ENCODE assay signal across 8 mouse cellular contexts in the genomic region with DNA sequence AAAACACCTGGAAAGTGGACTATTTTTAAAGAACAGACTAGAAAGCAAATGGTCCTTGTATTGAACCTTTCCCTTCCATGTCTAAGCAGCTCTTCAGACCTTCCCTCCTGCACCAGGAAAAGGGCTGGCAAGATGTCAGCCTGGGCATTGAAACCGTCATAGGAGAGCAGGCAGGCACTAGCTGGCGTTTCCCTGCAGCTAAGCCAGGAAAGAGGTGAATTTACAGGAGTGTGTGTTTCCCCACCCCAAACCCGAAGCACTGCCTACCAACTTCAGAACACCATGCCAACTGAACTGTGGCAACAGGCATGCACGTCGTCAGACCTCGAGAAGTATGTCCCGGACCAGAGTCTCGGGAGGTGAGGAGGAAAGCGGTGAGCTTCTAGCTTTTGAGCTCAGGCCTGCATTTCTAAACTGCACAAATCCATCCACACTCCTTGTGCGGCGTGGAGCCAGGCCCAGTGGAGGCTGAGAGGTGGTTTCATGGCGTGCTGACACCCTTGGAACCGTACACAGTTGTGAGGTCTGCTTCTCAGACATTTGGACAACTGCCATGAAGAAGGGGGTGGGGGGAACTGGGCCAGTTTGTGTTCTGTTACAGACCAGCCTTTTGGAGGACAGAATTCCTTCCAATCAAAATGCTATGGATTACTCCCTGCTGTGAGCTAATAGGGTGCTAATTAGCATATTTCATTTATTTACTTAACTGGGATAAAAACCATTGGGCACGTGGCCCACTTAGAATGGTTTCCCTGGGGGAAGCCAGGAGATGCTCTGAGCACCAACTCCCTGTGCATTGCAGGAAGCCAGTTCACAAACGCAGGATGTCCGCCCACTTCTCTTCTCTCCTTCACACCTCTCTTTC.
A peak's percentile ranks its signal among the peaks of the same experiment; 100 is the strongest.
DNase-seq lines count a peak whose midpoint lies in the region; ATAC-seq lines count a peak whose summit lies in the region.

No protein-coding gene starts in this region.

- peak; percentile 59 to 72 for DNase-seq in cerebellum, postnatal 10 days
- DNase-seq in cerebellum, adult 11-12 months, result no peak
- DNase-seq in right cerebral cortex, adult 18-20 months, result peak; percentile 39
- no peak for DNase-seq in right cerebral cortex, postnatal 25 days
- DNase-seq in telencephalon, adult 2 months (ENCODE audit: low read depth, low spot score), result peak; percentile 63
- no peak for DNase-seq in thymus, postnatal 10 days (ENCODE audit: low spot score in 2 of 2)
- no peak for DNase-seq in ovary, postnatal 10 days (ENCODE audit: low spot score)

- no peaks in the 10 kb centered on the region for H3K27me3 ChIP-seq in limb, embryonic 12.5 days

- H3K4me2 ChIP-seq in limb, embryonic 12.5 days, result no peak overlapping the region

- no peaks in the 10 kb centered on the region for H3K9me3 ChIP-seq in limb, embryonic 12.5 days

- peaks cover 20% of the 10 kb centered on the region for H3K4me1 ChIP-seq in limb, embryonic 12.5 days (replicated peaks)

- H3K9ac ChIP-seq in limb, embryonic 12.5 days (replicated peaks), result no peak overlapping the region

- no peaks in the 10 kb centered on the region for H3K36me3 ChIP-seq in limb, embryonic 12.5 days

- no peak overlapping the region for H3K4me3 ChIP-seq in limb, embryonic 12.5 days (replicated peaks)

- H3K27ac ChIP-seq in limb, embryonic 12.5 days, result 0 out of 2 replicates have a peak overlapping the region, but pooled peaks have one; percentile 8

- ATAC-seq in limb, embryonic 12.5 days (ENCODE audit: insufficient number of reproducible peaks, insufficient read depth, low FRiP score, low TSS enrichment, low read depth), result no peak

- 68% methylated on average over 16 of the region's 16 CpGs for WGBS in limb, embryonic 12.5 days

Comparison
In these comparisons a context has a peak if more than half of its experiments do, and no peak if none do; other contexts are left out.
1. DNase-seq: peak in cerebellum, postnatal 10 days (2 of 2), right cerebral cortex, adult 18-20 months (single experiment) and telencephalon, adult 2 months (single experiment); none in cerebellum, adult 11-12 months (single experiment), right cerebral cortex, postnatal 25 days (single experiment), thymus, postnatal 10 days (0 of 2) and ovary, postnatal 10 days (single experiment).